In the genomic region with DNA sequence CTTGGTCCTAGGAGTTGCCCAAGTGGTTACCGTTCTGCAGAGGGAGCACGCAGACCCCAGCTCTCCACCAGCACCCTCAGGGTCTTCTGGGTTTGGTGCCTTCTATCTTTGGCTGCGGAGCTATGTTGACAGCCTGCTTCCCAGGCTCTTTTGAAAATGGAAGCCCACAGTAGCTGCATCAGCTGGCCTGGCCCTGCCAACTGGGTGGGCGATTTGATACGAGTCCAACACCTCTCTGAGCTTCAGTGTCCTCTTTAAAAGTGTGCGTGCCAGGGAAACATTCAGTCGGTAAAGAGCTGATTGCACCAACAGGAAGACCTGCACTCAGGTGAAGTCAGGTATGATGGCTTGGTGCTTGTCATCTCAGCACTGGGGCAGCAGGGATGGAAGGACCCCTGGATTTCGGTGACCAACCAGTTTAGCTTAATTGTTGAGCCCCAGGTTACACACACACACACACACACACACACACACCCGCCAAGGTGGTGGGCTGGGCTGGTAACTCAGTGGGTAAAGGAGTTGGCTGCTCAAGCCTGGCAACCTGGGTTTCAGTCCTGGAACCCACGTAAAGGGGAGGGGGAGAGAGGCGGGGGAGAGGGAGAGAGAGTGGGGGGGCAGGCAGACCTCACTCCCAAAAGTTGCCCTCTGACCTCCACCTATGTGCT, we compare ENCODE assay signal across 8 mouse cellular contexts. TPM values are rescaled to one million over a fixed set of nuclear protein-coding genes. Genes with fewer than 3 reads are reported as not detected.
DNase-seq lines count a peak whose midpoint lies in the region; ATAC-seq lines count a peak whose summit lies in the region.

No protein-coding gene starts in this region.

- no peak for DNase-seq in embryonic facial prominence, embryonic 10.5 days (ENCODE audit: low spot score)
- no peak for DNase-seq in lung, postnatal 25 days (ENCODE audit: low spot score)

- no peak overlapping the region for H3K4me2 ChIP-seq in embryonic facial prominence, embryonic 12.5 days (replicated peaks)
- H3K4me2 ChIP-seq in lung, embryonic 15.5 days, result no peak overlapping the region
- no peak overlapping the region for H3K4me2 ChIP-seq in limb, embryonic 13.5 days (replicated peaks)
- 0 out of 2 replicates have a peak overlapping the region, but pooled peaks have one; percentile 3 for H3K4me2 ChIP-seq in stomach, embryonic 15.5 days

- H3K9ac ChIP-seq in embryonic facial prominence, embryonic 12.5 days, result no peak overlapping the region
- no peak overlapping the region for H3K9ac ChIP-seq in lung, embryonic 15.5 days
- H3K9ac ChIP-seq in limb, embryonic 13.5 days, result 0 out of 2 replicates have a peak overlapping the region, but pooled peaks have one; percentile 13
- no peak overlapping the region for H3K9ac ChIP-seq in stomach, embryonic 15.5 days

- no peak overlapping the region for H3K4me3 ChIP-seq in embryonic facial prominence, embryonic 12.5 days
- H3K4me3 ChIP-seq in embryonic facial prominence, embryonic 10.5 days, result no peak overlapping the region
- no peak overlapping the region for H3K4me3 ChIP-seq in lung, embryonic 15.5 days
- no peak overlapping the region for H3K4me3 ChIP-seq in limb, embryonic 13.5 days
- H3K4me3 ChIP-seq in stomach, embryonic 15.5 days (replicated peaks), result no peak overlapping the region

- no peaks in the 10 kb centered on the region for H3K27me3 ChIP-seq in embryonic facial prominence, embryonic 12.5 days
- H3K27me3 ChIP-seq in embryonic facial prominence, embryonic 10.5 days (replicated peaks; ENCODE audit: low read depth, poor library complexity, severe bottlenecking), result no peaks in the 10 kb centered on the region
- H3K27me3 ChIP-seq in lung, embryonic 15.5 days, result no peaks in the 10 kb centered on the region
- H3K27me3 ChIP-seq in limb, embryonic 13.5 days, result no peaks in the 10 kb centered on the region
- H3K27me3 ChIP-seq in stomach, embryonic 15.5 days (replicated peaks), result no peaks in the 10 kb centered on the region

- H3K4me1 ChIP-seq in embryonic facial prominence, embryonic 12.5 days, result peaks cover 82% of the 10 kb centered on the region
- peaks cover 98% of the 10 kb centered on the region for H3K4me1 ChIP-seq in embryonic facial prominence, embryonic 10.5 days
- peaks cover 76% of the 10 kb centered on the region for H3K4me1 ChIP-seq in lung, embryonic 15.5 days
- H3K4me1 ChIP-seq in limb, embryonic 13.5 days, result peaks cover 95% of the 10 kb centered on the region
- H3K4me1 ChIP-seq in stomach, embryonic 15.5 days, result peaks cover 80% of the 10 kb centered on the region

- 88% methylated on average over 11 of the region's 11 CpGs for WGBS in embryonic facial prominence, embryonic 12.5 days
- 89% methylated on average over 11 of the region's 11 CpGs for WGBS in embryonic facial prominence, embryonic 10.5 days
- 75% methylated on average over 11 of the region's 11 CpGs for WGBS in lung, embryonic 15.5 days
- WGBS in limb, embryonic 13.5 days, result 84% methylated on average over 11 of the region's 11 CpGs
- 84% methylated on average over 9 of the region's 11 CpGs for WGBS in stomach, embryonic 15.5 days

- H3K36me3 ChIP-seq in embryonic facial prominence, embryonic 12.5 days, result no peaks in the 10 kb centered on the region
- H3K36me3 ChIP-seq in embryonic facial prominence, embryonic 10.5 days (replicated peaks), result peaks cover 21% of the 10 kb centered on the region
- H3K36me3 ChIP-seq in lung, embryonic 15.5 days, result no peaks in the 10 kb centered on the region
- peaks cover 30% of the 10 kb centered on the region for H3K36me3 ChIP-seq in limb, embryonic 13.5 days
- H3K36me3 ChIP-seq in stomach, embryonic 15.5 days, result no peaks in the 10 kb centered on the region

- no peak for ATAC-seq in embryonic facial prominence, embryonic 12.5 days (ENCODE audit: insufficient number of reproducible peaks, insufficient read depth, low FRiP score, low TSS enrichment)
- no peak for ATAC-seq in lung, embryonic 15.5 days (ENCODE audit: borderline replicate concordance, extremely low read depth, low FRiP score, low TSS enrichment)
- no peak for ATAC-seq in limb, embryonic 13.5 days (ENCODE audit: low FRiP score, low read depth)
- ATAC-seq in stomach, embryonic 15.5 days (ENCODE audit: insufficient read depth, low FRiP score, low read depth), result no peak
- ATAC-seq in megakaryocyte-erythroid progenitor cell, adult 5-6 weeks (replicated peaks; ENCODE audit: low FRiP score, low TSS enrichment, poor library complexity, severe bottlenecking), result no peak
- no peak for ATAC-seq in cerebellum, adult (ENCODE audit: insufficient number of reproducible peaks, low FRiP score, low TSS enrichment)

- 0 out of 2 replicates have a peak overlapping the region, but pooled peaks have one; percentile 54 for H3K27ac ChIP-seq in embryonic facial prominence, embryonic 12.5 days
- no peak overlapping the region for H3K27ac ChIP-seq in embryonic facial prominence, embryonic 10.5 days (replicated peaks)
- H3K27ac ChIP-seq in lung, embryonic 15.5 days, result peak overlapping the region; percentile 75; the same call in 1 of the 2 replicates
- peak overlapping the region; percentile 72; the same call in 1 of the 2 replicates for H3K27ac ChIP-seq in limb, embryonic 13.5 days
- peak overlapping the region; percentile 81 for H3K27ac ChIP-seq in stomach, embryonic 15.5 days

- no peaks in the 10 kb centered on the region for H3K9me3 ChIP-seq in embryonic facial prominence, embryonic 12.5 days
- H3K9me3 ChIP-seq in embryonic facial prominence, embryonic 10.5 days, result no peaks in the 10 kb centered on the region
- no peaks in the 10 kb centered on the region for H3K9me3 ChIP-seq in lung, embryonic 15.5 days
- no peaks in the 10 kb centered on the region for H3K9me3 ChIP-seq in limb, embryonic 13.5 days
- no peaks in the 10 kb centered on the region for H3K9me3 ChIP-seq in stomach, embryonic 15.5 days

RNA-seq across cellular contexts. Expression of a gene that starts 22.8 kb away (rescaled TPM):
- 43.8 and 46.3 TPM in 2 replicates for polyA plus RNA-seq in embryonic facial prominence, embryonic 12.5 days (2016; fragmentation: Nextera tagmentation; extraction: Ambion mirVana)
- polyA plus RNA-seq in embryonic facial prominence, embryonic 10.5 days (2016; fragmentation: Nextera tagmentation; extraction: Ambion mirVana), result 42.8 and 45.6 TPM in 2 replicates
- polyA plus RNA-seq in lung, embryonic 15.5 days (2015; fragmentation: Nextera tagmentation; extraction: Ambion mirVana), result 19.8 and 23.8 TPM in 2 replicates
- 66.7 and 68.6 TPM in 2 replicates for polyA plus RNA-seq in limb, embryonic 13.5 days (2015; fragmentation: Nextera tagmentation; extraction: Ambion mirVana)
- polyA plus RNA-seq in stomach, embryonic 15.5 days (2015; fragmentation: Nextera tagmentation; extraction: Ambion mirVana), result 29.0 and 31.3 TPM in 2 replicates
- 51.3 and 56.9 TPM in 2 replicates for total RNA-seq in megakaryocyte-erythroid progenitor cell, adult 5-6 weeks (2014; fragmentation: Nextera tagmentation)
- total RNA-seq in megakaryocyte-erythroid progenitor cell, adult 5-6 weeks (2017), result 6.7 and 12.6 TPM in 2 replicates
